Mouse (Mus musculus) C2C12 (cell line): Measurements from ENCODE around the gene Brd3.

Experiments
- CEBPB ChIP-seq: IDR thresholded peaks from one replicate; pipeline ENCODE4 v1.6.1; 2011; ENCODE audit warnings: low read depth, mild to moderate bottlenecking, control low read depth, moderate library complexity
- CTCF ChIP-seq: IDR thresholded peaks from one replicate; pipeline ENCODE4 v1.5.1; 2011; ENCODE audit not compliant: control insufficient read depth, insufficient read depth, insufficient read length
- FOSL1 ChIP-seq: IDR thresholded peaks from one replicate; pipeline ENCODE4 v1.8.0; 2011; ENCODE audit warnings: mild to moderate bottlenecking, low read length; ENCODE audit not compliant: poor library complexity, insufficient read depth, severe bottlenecking
- MAX ChIP-seq: IDR thresholded peaks from one replicate; pipeline ENCODE4 v1.6.1; 2011; ENCODE audit warnings: mild to moderate bottlenecking, control low read depth
- MYOD1 ChIP-seq: IDR thresholded peaks from one replicate; pipeline ENCODE4 v1.6.1; 2011; ENCODE audit warnings: low read depth; ENCODE audit not compliant: control insufficient read depth, insufficient read length
- MYOG ChIP-seq: IDR thresholded peaks from one replicate; pipeline ENCODE4 v1.6.1; 2011; ENCODE audit not compliant: control insufficient read depth, insufficient read length; ENCODE audit errors: extremely low read depth
- USF1 ChIP-seq: IDR thresholded peaks from one replicate; pipeline ENCODE4 v1.6.1; 2011; ENCODE audit warnings: low read depth, mild to moderate bottlenecking, control low read depth, moderate library complexity

DNA sequence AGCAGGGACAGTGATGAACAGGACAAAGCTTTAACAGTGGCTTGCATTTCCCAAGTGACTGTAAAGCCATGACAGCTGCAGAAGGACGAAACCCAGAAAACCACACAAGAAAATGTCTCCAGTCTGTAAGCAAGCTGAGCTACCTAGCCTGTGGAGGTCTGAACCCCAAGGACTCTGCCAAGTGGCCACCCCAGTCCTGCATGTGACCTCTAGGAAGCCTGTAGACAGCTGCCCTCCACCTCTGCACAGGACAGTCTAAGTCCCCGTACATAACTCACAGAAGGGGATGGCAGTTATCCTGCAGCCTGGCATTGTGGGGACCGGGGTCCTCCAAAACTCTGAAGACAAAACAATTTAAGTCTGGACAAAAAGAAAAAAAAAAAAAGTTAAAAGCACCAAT, 61.6 kb downstream of the Brd3 start:
- no peak for TF ChIP-seq USF1
- TF ChIP-seq CTCF: no peak
- TF ChIP-seq MAX: no peak
- no peak for TF ChIP-seq MYOD1
- TF ChIP-seq MYOG: no peak
- no peak for TF ChIP-seq CEBPB
- no peak for TF ChIP-seq FOSL1
